Mouse (Mus musculus) kidney, postnatal 0 days (tissue): ENCODE measurements around the gene Anapc4. TPM values are rescaled to one million over a fixed set of nuclear protein-coding genes. Genes with fewer than 3 reads are reported as not detected.

Experiments
- ATAC-seq: fragments of 200-750 bp; cut with Nextera tagmentation; replicated peaks from 2 replicates; pipeline ENCODE4 v1.8.0; 2017; ENCODE audit warnings: low read depth, moderate number of reproducible peaks, moderate TSS enrichment, moderate library complexity; ENCODE audit not compliant: low FRiP score
- DNase-seq: peaks from one replicate; pipeline ENCODE4 v3.0.0-alpha.2; 2016; ENCODE audit warnings: low spot score
- H3K27ac ChIP-seq: fragments of 300-500 bp; sonication (generic); 2 replicates; pipeline ENCODE4 v1.5.1; 2014; ENCODE audit warnings: mild to moderate bottlenecking
- H3K27me3 ChIP-seq: fragments of 300-500 bp; sonication (generic); 2 replicates; pipeline ENCODE4 v1.6.1; 2014; ENCODE audit warnings: low read length, mixed read lengths; ENCODE audit not compliant: insufficient read depth
- H3K36me3 ChIP-seq: fragments of 300-500 bp; sonication (generic); 2 replicates; pipeline ENCODE4 v1.6.1; 2014; ENCODE audit warnings: low read length, mixed read lengths; ENCODE audit not compliant: insufficient read depth
- H3K4me1 ChIP-seq: fragments of 300-500 bp; sonication (generic); replicated peaks from 2 replicates; pipeline ENCODE4 v1.6.1; 2014; ENCODE audit warnings: antibody characterized with exemption, low read length, mixed read lengths; ENCODE audit not compliant: insufficient read depth
- H3K4me2 ChIP-seq: fragments of 300-500 bp; sonication (generic); 2 replicates; pipeline ENCODE4 v1.6.1; 2014; ENCODE audit warnings: mild to moderate bottlenecking, low read length, moderate library complexity, mixed read lengths
- H3K4me3 ChIP-seq: fragments of 300-500 bp; sonication (generic); replicated peaks from 2 replicates; pipeline ENCODE4 v1.5.1; 2014; ENCODE audit warnings: low read depth, low read length
- H3K9ac ChIP-seq: fragments of 300-500 bp; sonication (generic); 2 replicates; pipeline ENCODE4 v1.6.1; 2014; ENCODE audit warnings: low read depth, low read length
- H3K9me3 ChIP-seq: fragments of 300-500 bp; sonication (generic); replicated peaks from 2 replicates; pipeline ENCODE4 v1.6.1; 2016; ENCODE audit warnings: low read length, inconsistent platforms, mixed read lengths
- CTCF ChIP-seq: IDR thresholded peaks from 2 replicates; pipeline ENCODE4 v1.5.1; 2016; ENCODE audit warnings: antibody characterized with exemption, low read depth, mild to moderate bottlenecking, moderate library complexity
- WGBS: fragments of 180-500 bp; shearing (Covaris S2); extraction: QIAGEN DNeasy Blood & Tissue Kit; methylation state at CpG from one replicate; pipeline ENCODE4 v1.1.7; 2014; 5-methylcytosine and 5-hydroxymethylcytosine counted together
- polyA plus RNA-seq: library from polyadenylated mRNA; unstranded; fragments of >200 nt; fragmentation: Nextera tagmentation; extraction: Ambion mirVana; gene quantifications from 2 replicates; pipeline ENCODE4 v1.2.1, GENCODE M21; 2015

Anapc4 gene
- polyA plus RNA-seq, 1 experiment from 2014 or later = 72.3 TPM

DNA sequence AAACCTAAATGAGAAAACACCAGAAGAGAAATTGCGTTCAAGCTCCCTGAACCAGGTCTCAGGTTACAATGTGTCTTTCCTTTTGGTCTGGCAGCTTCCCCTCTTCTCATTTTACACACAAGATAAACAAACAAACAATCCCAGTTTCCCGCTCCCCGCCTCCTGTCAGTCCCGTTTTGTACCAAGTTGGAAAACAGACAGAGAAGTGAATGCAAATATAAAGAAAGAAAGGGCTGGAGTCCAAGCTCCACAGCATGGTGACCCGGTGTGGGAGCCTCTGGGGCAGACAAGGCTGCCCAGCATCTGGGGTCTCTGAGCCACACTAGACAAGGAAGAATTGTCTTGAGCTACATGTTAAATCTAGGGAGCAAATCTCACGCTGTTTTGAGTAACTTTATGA is 70.9 kb downstream of the Anapc4 start:
- H3K27me3 ChIP-seq = no peaks in the 10 kb centered on the region
- no peak overlapping the region for H3K27ac ChIP-seq
- 9% methylated on average over 6 of the region's 6 CpGs for WGBS
- no peak for ATAC-seq
- H3K9me3 ChIP-seq = no peaks in the 10 kb centered on the region
- H3K9ac ChIP-seq = no peak overlapping the region
- DNase-seq = peak; percentile 67
- no peaks in the 10 kb centered on the region for H3K36me3 ChIP-seq
- H3K4me1 ChIP-seq = peaks cover 4% of the 10 kb centered on the region; the same call in 1 of the 2 replicates
- H3K4me3 ChIP-seq = no peak overlapping the region
- no peak for TF ChIP-seq CTCF
- no peak overlapping the region for H3K4me2 ChIP-seq

DNA sequence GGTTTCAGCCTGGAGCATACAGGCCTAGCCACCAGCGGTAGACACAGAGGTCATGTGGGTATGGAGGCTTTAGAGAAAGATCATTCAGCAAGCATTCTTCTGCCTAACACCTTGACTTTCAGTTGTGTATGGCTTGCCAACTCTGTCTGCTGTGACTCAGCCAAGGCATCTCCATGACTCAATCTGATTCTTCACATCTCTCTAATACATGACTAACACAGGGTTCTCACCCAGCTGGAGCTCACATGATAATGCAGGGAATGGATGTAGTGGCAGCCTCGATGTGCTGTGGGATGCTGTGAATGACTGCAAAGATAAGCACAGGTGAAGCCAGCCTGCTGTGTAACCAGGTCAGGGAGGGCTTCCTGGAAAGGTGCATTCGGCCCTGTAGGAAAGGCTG is 74.4 kb downstream of the Anapc4 start:
- DNase-seq (no peak), ATAC-seq (no peak)
- Histone ChIP-seq H3K9ac (no peak overlapping the region), H3K27ac (no peak overlapping the region), H3K4me2 (no peak overlapping the region), H3K36me3 (no peaks in the 10 kb centered on the region), H3K4me3 (no peak overlapping the region), H3K4me1 (peaks cover 4% of the 10 kb centered on the region; the same call in 1 of the 2 replicates), H3K9me3 (no peaks in the 10 kb centered on the region), H3K27me3 (no peaks in the 10 kb centered on the region)
- no peak for TF ChIP-seq CTCF
- WGBS = 87% methylated on average over 3 of the region's 3 CpGs

GRCm38 (mm10) chr5:52910159-52910591 is 76.4 kb downstream of the Anapc4 start:
- H3K27ac ChIP-seq = no peak overlapping the region
- H3K9ac ChIP-seq = no peak overlapping the region
- no peaks in the 10 kb centered on the region for H3K9me3 ChIP-seq
- 35% methylated on average over 12 of the region's 12 CpGs for WGBS
- no peak for DNase-seq
- peak; percentile 57 for ATAC-seq
- H3K4me2 ChIP-seq = peak overlapping the region; percentile 41
- no peaks in the 10 kb centered on the region for H3K4me1 ChIP-seq
- TF ChIP-seq CTCF = no peak
- no peaks in the 10 kb centered on the region for H3K36me3 ChIP-seq
- no peaks in the 10 kb centered on the region for H3K27me3 ChIP-seq
- H3K4me3 ChIP-seq = 0 out of 2 replicates have a peak overlapping the region, but pooled peaks have one; percentile 1

GRCm38 (mm10) chr5:52911286-52911870 is 77.6 kb downstream of the Anapc4 start:
- H3K27ac ChIP-seq = no peak overlapping the region

DNA sequence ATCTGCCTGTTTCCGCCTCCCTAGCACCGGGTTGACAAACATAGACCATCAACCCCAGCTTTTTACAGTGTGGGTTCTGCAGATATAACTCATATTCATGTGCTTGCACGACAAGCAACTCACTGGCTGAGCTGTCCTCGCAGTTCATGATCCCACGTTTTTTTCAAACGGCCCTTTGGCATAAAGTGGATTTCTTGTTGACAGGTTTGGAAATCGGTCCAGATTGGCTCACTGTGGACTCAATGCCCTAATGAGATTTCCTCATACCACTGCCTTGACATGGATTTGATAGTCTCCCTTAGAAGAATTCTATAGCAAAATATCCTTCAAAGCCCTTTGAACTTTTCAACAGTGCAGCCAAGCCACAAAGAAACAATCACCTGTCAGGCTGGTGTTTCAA is 79.9 kb downstream of the Anapc4 start:
- no peak for TF ChIP-seq CTCF
- 62% methylated on average over 7 of the region's 7 CpGs for WGBS
- DNase-seq (no peak), ATAC-seq (no peak)
- H3K4me3 ChIP-seq = no peak overlapping the region
- no peaks in the 10 kb centered on the region for H3K36me3 ChIP-seq
- H3K27me3 ChIP-seq = no peaks in the 10 kb centered on the region
- no peaks in the 10 kb centered on the region for H3K4me1 ChIP-seq
- no peak overlapping the region for H3K9ac ChIP-seq
- no peak overlapping the region for H3K4me2 ChIP-seq
- no peaks in the 10 kb centered on the region for H3K9me3 ChIP-seq
- no peak overlapping the region for H3K27ac ChIP-seq

More at GRCm38 (mm10) chr5:52911286-52911870, 77.6 kb downstream of the Anapc4 start:
- DNase-seq (no peak), ATAC-seq (no peak)
- Histone ChIP-seq H3K36me3 (no peaks in the 10 kb centered on the region), H3K4me2 (no peak overlapping the region), H3K27me3 (no peaks in the 10 kb centered on the region), H3K9ac (no peak overlapping the region), H3K4me1 (no peaks in the 10 kb centered on the region), H3K9me3 (no peaks in the 10 kb centered on the region), H3K4me3 (no peak overlapping the region)
- WGBS = 89% methylated on average over 10 of the region's 10 CpGs
- no peak for TF ChIP-seq CTCF

DNA sequence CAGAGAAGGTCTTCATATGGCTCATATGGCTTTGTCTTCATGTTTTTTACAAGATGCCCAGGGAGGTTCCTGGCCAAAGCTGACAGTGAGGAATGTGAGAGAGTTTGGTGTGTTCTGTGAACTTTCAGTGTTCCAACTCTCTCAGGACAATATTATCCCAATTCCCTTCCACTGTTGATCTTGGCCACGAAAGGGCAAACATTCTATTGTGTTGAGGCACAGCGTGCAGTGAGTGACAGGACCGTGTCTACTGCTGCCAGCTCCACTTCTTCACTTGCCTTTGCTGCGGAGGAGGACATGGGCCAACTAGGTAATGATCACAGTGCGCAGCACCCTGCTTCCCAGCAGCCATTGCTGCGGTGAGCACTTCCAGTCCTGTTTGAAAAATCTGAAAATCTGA is 82.4 kb downstream of the Anapc4 start:
- Histone ChIP-seq H3K4me3 (no peak overlapping the region), H3K9me3 (no peaks in the 10 kb centered on the region), H3K27ac (no peak overlapping the region), H3K9ac (no peak overlapping the region), H3K36me3 (no peaks in the 10 kb centered on the region), H3K27me3 (no peaks in the 10 kb centered on the region), H3K4me2 (no peak overlapping the region), H3K4me1 (no peaks in the 10 kb centered on the region)
- no peak for TF ChIP-seq CTCF
- ATAC-seq (no peak), DNase-seq (no peak)
- 80% methylated on average over 6 of the region's 6 CpGs for WGBS

Other genes starting within 250 kb of the Anapc4 start
- 8.5 and 10.2 TPM in 2 replicates for gene Sepsecs, start 164.3 kb upstream of the Anapc4 start, polyA plus RNA-seq
- gene Pi4k2b, start 92.4 kb upstream of the Anapc4 start, polyA plus RNA-seq = 19.8 TPM in 2 replicates
- 8.7 and 9.6 TPM in 2 replicates for gene Zcchc4, start 58.6 kb upstream of the Anapc4 start, polyA plus RNA-seq
- gene Slc34a2, start 204.1 kb downstream of the Anapc4 start, polyA plus RNA-seq = 3.9 TPM in 2 replicates